Mouse (Mus musculus): ENCODE data around the gene Csrp1.

- no peak for TF ChIP-seq CTCF (IDR thresholded peaks at IDR 0.05; ENCODE audit: low read depth)
- no peak for TF ChIP-seq EP300 (IDR thresholded peaks at IDR 0.05; ENCODE audit: low read depth)
Observed at GRCm38 (mm10) chr1:135734225-135734937, 14.5 kb downstream of the Csrp1 start.
